Mouse (Mus musculus) neural tube, embryonic 13.5 days (tissue): ENCODE data around the gene Tor1b. TPM values are rescaled to one million over a fixed set of nuclear protein-coding genes. Genes with fewer than 3 reads are reported as not detected.
"Not testable (repeated sequence)": the region's sequence is repeated elsewhere in the genome, so short reads cannot be mapped to it uniquely, and the experiment has no call there.

Experiments
- ATAC-seq: fragments of 200-750 bp; cut with Nextera tagmentation; 2 replicates; pipeline ENCODE4 v1.8.0; 2017; ENCODE audit warnings: low read depth, mild to moderate bottlenecking, moderate TSS enrichment, moderate library complexity
- H3K27ac ChIP-seq: fragments of 300-500 bp; sonication (generic); replicated peaks from 2 replicates; pipeline ENCODE4 v1.5.1; 2015; ENCODE audit warnings: moderate library complexity, mild to moderate bottlenecking, inconsistent platforms
- H3K27me3 ChIP-seq: fragments of 300-500 bp; sonication (generic); 2 replicates; pipeline ENCODE4 v1.6.1; 2015; ENCODE audit warnings: mild to moderate bottlenecking, inconsistent platforms
- H3K36me3 ChIP-seq: fragments of 300-500 bp; sonication (generic); 2 replicates; pipeline ENCODE4 v1.6.1; 2015; ENCODE audit warnings: mild to moderate bottlenecking, inconsistent platforms
- H3K4me1 ChIP-seq: fragments of 300-500 bp; sonication (generic); replicated peaks from 2 replicates; pipeline ENCODE4 v1.6.1; 2015; ENCODE audit warnings: inconsistent platforms
- H3K4me2 ChIP-seq: fragments of 300-500 bp; sonication (generic); 2 replicates; pipeline ENCODE4 v1.6.1; 2015; ENCODE audit warnings: inconsistent platforms, mild to moderate bottlenecking, moderate library complexity
- H3K4me3 ChIP-seq: fragments of 300-500 bp; sonication (generic); 2 replicates; pipeline ENCODE4 v1.5.1; 2015; ENCODE audit warnings: mild to moderate bottlenecking, inconsistent platforms
- H3K9ac ChIP-seq: fragments of 300-500 bp; sonication (generic); 2 replicates; pipeline ENCODE4 v1.6.1; 2015; ENCODE audit warnings: moderate library complexity, mild to moderate bottlenecking, inconsistent platforms
- H3K9me3 ChIP-seq: fragments of 300-500 bp; sonication (generic); 2 replicates; pipeline ENCODE4 v1.6.1; 2016; ENCODE audit warnings: inconsistent platforms
- WGBS: fragments of 180-500 bp; shearing (Covaris S2); methylation state at CpG from one replicate; pipeline ENCODE4 v1.1.7; 2015; 5-methylcytosine and 5-hydroxymethylcytosine counted together
- polyA plus RNA-seq: library from polyadenylated mRNA; unstranded; fragments of >200 nt; fragmentation: Nextera tagmentation; extraction: Ambion mirVana; gene quantifications from 2 replicates; pipeline ENCODE4 v1.2.1, GENCODE M21; 2015

The Tor1b gene
- polyA plus RNA-seq = 14.9 and 16.3 TPM in 2 replicates

- Histone ChIP-seq H3K36me3 (peaks cover 30% of the 10 kb centered on the region), H3K4me3 (peak within 1 kb of the TSS; percentile 85), H3K27me3 (peaks cover 3% of the 10 kb centered on the region; the same call in 1 of the 2 replicates), H3K4me2 (peak within 1 kb of the TSS; percentile 92), H3K9me3 (no peaks in the 10 kb centered on the region), H3K9ac (peak within 1 kb of the TSS; percentile 93), H3K4me1 (peaks cover 37% of the 10 kb centered on the region), H3K27ac (peak within 1 kb of the TSS; percentile 91)
- under 1% methylated on average over 60 of the region's 60 CpGs for WGBS
- ATAC-seq = peak; percentile 95
Measured at GRCm38 (mm10) chr2:30952824-30953490, at the start of gene Tor1b. TSS of gene Tor1b (plus strand) at chr2:30952959.

DNA sequence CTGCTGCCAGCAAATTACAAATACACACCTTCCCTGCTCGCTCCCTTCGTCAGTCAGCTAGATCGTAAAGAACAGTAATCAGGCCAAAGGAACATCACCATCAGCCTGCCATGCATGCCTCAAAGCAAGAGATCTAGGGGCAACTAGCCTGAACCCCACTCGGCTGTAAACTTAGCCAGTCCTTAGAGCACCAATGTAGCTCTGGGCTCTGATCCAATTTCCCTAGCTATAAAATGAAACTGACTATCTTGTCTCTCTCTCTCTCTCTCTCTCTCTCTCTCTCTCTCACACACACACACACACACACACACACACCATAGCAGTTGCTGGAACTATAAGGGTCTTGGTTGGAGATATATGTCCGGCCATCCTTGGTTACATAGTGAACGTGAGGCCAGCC is 48.5 kb upstream of the Tor1b start:
- ATAC-seq = no peak
- Histone ChIP-seq H3K9me3 (no peaks in the 10 kb centered on the region), H3K27me3 (peaks cover 24% of the 10 kb centered on the region), H3K27ac (no peak overlapping the region), H3K4me2 (no peak overlapping the region), H3K9ac (no peak overlapping the region), H3K4me3 (no peak overlapping the region), H3K36me3 (no peaks in the 10 kb centered on the region), H3K4me1 (peaks cover 17% of the 10 kb centered on the region)
- 70% methylated on average over 6 of the region's 6 CpGs for WGBS

DNA sequence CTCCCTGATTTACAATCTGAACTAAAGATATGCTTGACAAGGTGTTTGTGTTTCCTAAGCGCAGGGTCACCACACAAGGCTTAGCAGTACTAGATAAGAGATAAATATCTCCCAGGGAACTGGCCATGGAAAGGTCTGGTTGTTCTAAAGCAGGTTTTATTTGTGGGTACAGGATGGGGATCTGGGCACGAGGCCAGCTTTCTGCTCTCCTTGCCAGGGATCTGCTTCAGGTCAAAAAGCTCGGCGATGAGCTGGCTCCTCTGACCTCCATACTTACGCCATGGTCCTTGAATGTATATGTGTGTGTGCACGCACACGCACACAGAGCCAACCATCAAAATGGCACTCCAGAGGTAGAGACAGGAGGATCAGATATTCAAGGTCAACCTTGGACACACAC is 47.8 kb upstream of the Tor1b start:
- ATAC-seq = no peak
- whole genome bisulfite sequencing = 81% methylated on average over 7 of the region's 7 CpGs
- H3K9ac ChIP-seq = no peak overlapping the region

GRCm38 (mm10) chr2:30905906-30906305 is 46.9 kb upstream of the Tor1b start:
- no peak overlapping the region for H3K4me2 ChIP-seq
- peaks cover 24% of the 10 kb centered on the region for H3K27me3 ChIP-seq
- 75% methylated on average over 8 of the region's 8 CpGs for WGBS
- no peak overlapping the region for H3K27ac ChIP-seq
- H3K4me1 ChIP-seq = peaks cover 17% of the 10 kb centered on the region
- H3K36me3 ChIP-seq = no peaks in the 10 kb centered on the region
- no peak overlapping the region for H3K4me3 ChIP-seq
- no peak for ATAC-seq
- H3K9ac ChIP-seq = no peak overlapping the region
- no peaks in the 10 kb centered on the region for H3K9me3 ChIP-seq

More for the DNA sequence above, 47.8 kb upstream of the Tor1b start:
- Histone ChIP-seq H3K9me3 (no peaks in the 10 kb centered on the region), H3K4me2 (no peak overlapping the region), H3K4me1 (peaks cover 17% of the 10 kb centered on the region), H3K36me3 (no peaks in the 10 kb centered on the region), H3K4me3 (no peak overlapping the region), H3K27ac (no peak overlapping the region), H3K27me3 (peaks cover 24% of the 10 kb centered on the region)

DNA sequence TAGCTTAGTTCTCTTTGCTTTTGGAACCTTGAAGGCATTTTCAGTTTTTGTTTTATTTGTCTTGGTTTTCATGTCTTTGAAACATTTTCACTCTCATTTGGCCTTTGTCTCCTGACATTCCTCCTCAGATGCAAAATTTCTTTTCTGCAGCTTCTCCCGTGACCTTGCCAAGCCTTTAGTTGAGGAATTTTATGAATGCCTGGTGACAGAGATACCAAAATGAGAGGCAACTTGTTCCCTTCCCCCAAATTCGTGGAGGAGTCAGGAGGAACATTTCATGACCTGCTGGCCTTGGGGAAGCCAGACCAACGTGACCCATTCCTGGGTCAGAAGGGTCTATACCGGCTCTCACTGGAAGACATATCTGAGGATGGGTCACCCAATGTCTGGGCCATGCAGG is 46.1 kb upstream of the Tor1b start:
- Histone ChIP-seq H3K4me2 (no peak overlapping the region), H3K9ac (no peak overlapping the region), H3K9me3 (no peaks in the 10 kb centered on the region), H3K4me1 (peaks cover 17% of the 10 kb centered on the region), H3K36me3 (no peaks in the 10 kb centered on the region), H3K4me3 (no peak overlapping the region), H3K27ac (no peak overlapping the region), H3K27me3 (peaks cover 21% of the 10 kb centered on the region)
- 73% methylated on average over 4 of the region's 4 CpGs for WGBS
- no peak for ATAC-seq

GRCm38 (mm10) chr2:30912291-30912773 is 40.4 kb upstream of the Tor1b start:
- no peaks in the 10 kb centered on the region for H3K9me3 ChIP-seq
- no peak overlapping the region for H3K4me3 ChIP-seq
- H3K36me3 ChIP-seq = no peaks in the 10 kb centered on the region
- WGBS = 66% methylated on average over 4 of the region's 4 CpGs
- no peak overlapping the region for H3K9ac ChIP-seq
- no peak overlapping the region for H3K4me2 ChIP-seq
- 0 out of 2 replicates have a peak, but pooled peaks cover 6% of the 10 kb centered on the region for H3K4me1 ChIP-seq
- no peaks in the 10 kb centered on the region for H3K27me3 ChIP-seq
- ATAC-seq = no peak
- H3K27ac ChIP-seq = no peak overlapping the region

- H3K36me3 ChIP-seq = no peaks in the 10 kb centered on the region
- no peak overlapping the region for H3K4me3 ChIP-seq
- no peak overlapping the region for H3K27ac ChIP-seq
- no peak for ATAC-seq
- H3K9me3 ChIP-seq = no peaks in the 10 kb centered on the region
- no peak overlapping the region for H3K4me2 ChIP-seq
- H3K9ac ChIP-seq = no peak overlapping the region
- WGBS = 83% methylated on average over 8 of the region's 8 CpGs
- H3K27me3 ChIP-seq = no peaks in the 10 kb centered on the region
- H3K4me1 ChIP-seq = 0 out of 2 replicates have a peak, but pooled peaks cover 6% of the 10 kb centered on the region
Measured at GRCm38 (mm10) chr2:30913022-30913421, 39.7 kb upstream of the Tor1b start.

GRCm38 (mm10) chr2:30914836-30915235 is 37.9 kb upstream of the Tor1b start:
- 0 out of 2 replicates have a peak, but pooled peaks cover 6% of the 10 kb centered on the region for H3K4me1 ChIP-seq
- H3K9me3 ChIP-seq = no peaks in the 10 kb centered on the region
- H3K36me3 ChIP-seq = no peaks in the 10 kb centered on the region
- 43% methylated on average over 3 of the region's 3 CpGs for WGBS
- H3K4me3 ChIP-seq = no peak overlapping the region
- H3K27ac ChIP-seq = no peak overlapping the region
- no peak overlapping the region for H3K4me2 ChIP-seq
- H3K27me3 ChIP-seq = no peaks in the 10 kb centered on the region
- no peak for ATAC-seq
- no peak overlapping the region for H3K9ac ChIP-seq

DNA sequence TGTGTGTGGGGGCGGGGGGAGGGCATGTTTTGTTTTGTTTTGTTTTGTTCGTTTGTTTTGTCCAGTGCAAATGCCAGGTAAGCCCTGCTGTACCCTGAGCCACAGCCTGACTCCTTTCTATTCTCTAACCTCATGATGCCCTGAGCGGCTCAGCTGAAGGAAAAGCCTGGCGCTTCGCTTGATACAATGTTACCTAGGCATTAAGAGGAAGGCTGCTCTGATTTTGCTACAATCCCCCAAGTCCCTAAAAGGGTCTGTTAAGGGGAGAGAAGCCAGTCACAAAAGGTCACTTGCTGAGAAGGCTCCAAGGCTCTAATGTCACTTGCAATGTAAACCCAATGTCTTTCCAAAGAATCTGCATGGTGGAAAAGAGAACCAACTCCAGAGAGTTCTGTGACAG is 37.4 kb upstream of the Tor1b start:
- Histone ChIP-seq H3K27me3 (no peaks in the 10 kb centered on the region), H3K4me2 (no peak overlapping the region), H3K9me3 (no peaks in the 10 kb centered on the region), H3K36me3 (no peaks in the 10 kb centered on the region), H3K9ac (no peak overlapping the region), H3K27ac (no peak overlapping the region), H3K4me1 (0 out of 2 replicates have a peak, but pooled peaks cover 6% of the 10 kb centered on the region), H3K4me3 (no peak overlapping the region)
- no peak for ATAC-seq
- WGBS = 83% methylated on average over 5 of the region's 5 CpGs

DNA sequence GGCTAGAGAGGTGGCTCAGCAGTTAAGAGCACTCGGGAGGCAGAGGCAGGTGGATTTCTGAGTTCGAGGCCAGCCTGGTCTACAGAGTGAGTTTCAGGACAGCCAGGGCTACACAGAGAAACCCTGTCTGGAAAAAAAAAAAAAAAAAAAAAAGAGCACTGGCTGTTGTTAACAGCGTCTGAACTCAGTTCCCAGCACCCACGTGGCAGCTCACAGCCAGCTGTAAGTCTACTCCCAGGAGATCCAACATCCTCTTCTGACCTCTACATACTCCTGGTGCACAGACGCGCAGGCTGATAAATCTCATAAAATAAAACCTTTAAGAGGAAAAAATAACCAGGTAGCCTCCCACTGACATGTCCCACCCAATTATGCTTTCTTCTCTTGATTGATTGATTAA is 36.8 kb upstream of the Tor1b start:
- H3K9me3 ChIP-seq, H3K4me2 ChIP-seq, H3K36me3 ChIP-seq, H3K9ac ChIP-seq, ATAC-seq, H3K4me1 ChIP-seq, H3K4me3 ChIP-seq, H3K27me3 ChIP-seq, H3K27ac ChIP-seq: not testable (repeated sequence)
- WGBS = 69% methylated on average over 6 of the region's 6 CpGs

DNA sequence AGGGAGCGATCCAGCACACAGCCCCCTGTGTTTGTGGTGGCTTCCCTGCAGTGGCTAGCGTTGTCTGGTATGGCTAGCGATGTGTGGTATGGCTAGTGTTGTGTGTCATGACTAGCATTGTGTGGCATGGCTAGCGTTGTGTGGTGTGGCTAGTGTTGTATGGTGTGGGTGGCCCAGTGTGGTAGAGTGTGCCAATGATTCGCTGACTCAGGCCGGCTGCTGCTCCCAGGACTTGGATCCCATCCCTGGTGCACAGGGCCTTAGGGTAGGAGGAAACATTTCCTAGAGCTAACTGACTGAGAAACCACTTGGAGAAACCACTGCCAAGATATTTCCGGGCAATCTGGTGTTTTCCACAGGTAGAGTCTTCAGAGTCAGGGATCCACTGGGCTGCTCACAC is 35.1 kb upstream of the Tor1b start:
- 92% methylated on average over 7 of the region's 7 CpGs for whole genome bisulfite sequencing
- Histone ChIP-seq H3K9me3 (no peaks in the 10 kb centered on the region), H3K27me3 (no peaks in the 10 kb centered on the region), H3K9ac (no peak overlapping the region), H3K27ac (no peak overlapping the region), H3K36me3 (no peaks in the 10 kb centered on the region), H3K4me3 (no peak overlapping the region), H3K4me1 (0 out of 2 replicates have a peak, but pooled peaks cover 6% of the 10 kb centered on the region), H3K4me2 (no peak overlapping the region)
- no peak for ATAC-seq

DNA sequence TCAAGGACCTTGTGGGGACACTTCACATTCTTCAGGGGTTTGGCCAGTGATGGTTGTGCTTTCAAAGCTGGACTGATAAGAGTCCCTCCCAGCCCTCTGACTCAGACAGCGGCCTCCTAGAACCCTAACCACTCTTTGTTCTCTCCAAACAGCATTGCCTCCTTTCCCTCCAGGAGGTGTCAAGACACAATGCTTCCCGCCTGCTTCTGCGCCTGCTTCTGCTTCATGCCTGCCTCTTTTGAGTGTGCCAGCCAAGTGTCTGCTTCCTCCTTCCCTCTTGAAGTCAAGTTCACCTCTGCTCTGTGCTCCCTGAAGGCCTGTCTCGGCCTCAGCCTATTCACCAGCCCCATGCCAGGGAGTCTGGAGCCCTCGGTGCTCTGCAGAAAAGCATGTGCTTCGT is 34.6 kb upstream of the Tor1b start:
- Histone ChIP-seq H3K27me3 (no peaks in the 10 kb centered on the region), H3K4me3 (no peak overlapping the region), H3K9ac (no peak overlapping the region), H3K36me3 (no peaks in the 10 kb centered on the region), H3K9me3 (no peaks in the 10 kb centered on the region), H3K4me1 (0 out of 2 replicates have a peak, but pooled peaks cover 6% of the 10 kb centered on the region), H3K27ac (no peak overlapping the region), H3K4me2 (no peak overlapping the region)
- ATAC-seq = no peak
- 57% methylated on average over 6 of the region's 6 CpGs for WGBS
